Mouse (Mus musculus): Measurements from ENCODE around the gene Gnb3. TPM values are rescaled to one million over a fixed set of nuclear protein-coding genes. Genes with fewer than 3 reads are reported as not detected.

Gnb3 gene
- polyA plus RNA-seq, 1 experiment from 2014 or later, result 0.93 TPM

DNA sequence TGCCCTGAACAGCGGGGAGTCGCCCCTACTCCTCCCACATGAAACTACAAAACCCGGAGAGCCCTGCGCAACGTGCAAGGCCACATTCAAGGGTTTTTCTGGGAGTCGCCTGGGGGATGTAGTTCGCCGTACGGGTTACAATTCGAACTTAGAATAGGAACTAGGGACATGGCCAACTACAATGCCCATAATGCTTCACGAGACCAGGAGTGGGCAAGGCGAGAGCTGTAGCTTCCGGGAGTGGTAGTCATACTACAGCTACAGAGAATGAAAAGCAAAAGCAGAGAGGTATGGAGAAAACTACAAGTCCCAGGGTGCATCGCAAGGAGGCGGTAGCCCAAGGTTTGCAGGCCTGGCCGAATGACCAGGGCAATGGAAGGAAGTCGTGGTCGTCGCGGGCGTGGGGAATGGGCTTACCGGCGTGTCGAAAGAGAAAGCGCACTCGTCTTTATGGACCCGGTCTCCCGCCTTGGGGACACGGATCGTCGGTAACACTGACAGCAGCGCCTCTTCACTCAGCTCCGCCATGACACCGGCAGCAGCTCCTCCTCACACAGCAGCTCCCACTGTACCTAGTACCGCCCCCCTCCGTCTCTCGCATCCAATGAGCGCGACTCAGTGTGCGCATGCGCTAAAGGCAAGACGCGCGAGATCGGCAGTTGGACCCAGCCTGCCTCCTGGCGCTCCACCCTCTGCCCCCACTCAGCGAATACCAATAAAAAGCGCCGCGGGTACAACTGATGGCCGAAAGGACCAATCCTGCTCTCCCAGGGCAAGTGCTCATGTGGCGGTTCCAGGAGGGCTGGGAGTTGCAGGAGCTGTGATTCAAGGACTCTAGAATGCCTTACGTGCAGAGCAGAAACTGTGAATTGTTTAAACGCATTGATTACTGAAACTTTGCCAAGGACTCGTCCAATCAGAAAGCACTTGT, 10.9 kb downstream of the Gnb3 start, which contains the start of the genes Usp5 and Cdca3:
TSS of gene Usp5 (minus strand) at position 617 of the 931 bp plus-strand sequence.
TSS of gene Cdca3 (plus strand) at position 680 of the 931 bp plus-strand sequence.
- peak within 1 kb of the TSS; percentile 87 for H3K4me2 ChIP-seq
- H3K27ac ChIP-seq (replicated peaks), result peak within 1 kb of the TSS; percentile 90
- WGBS, result under 1% methylated on average over 55 of the region's 55 CpGs
- no peaks in the 10 kb centered on the region for H3K27me3 ChIP-seq
- no peaks in the 10 kb centered on the region for H3K9me3 ChIP-seq
- peak within 1 kb of the TSS; percentile 66 for H3K4me3 ChIP-seq
- H3K36me3 ChIP-seq, result peaks cover 37% of the 10 kb centered on the region
- H3K4me1 ChIP-seq (replicated peaks), result peaks cover 26% of the 10 kb centered on the region
- ATAC-seq (ENCODE audit: low read depth), result peak; percentile 96
- H3K9ac ChIP-seq, result peak within 1 kb of the TSS; percentile 75

DNA sequence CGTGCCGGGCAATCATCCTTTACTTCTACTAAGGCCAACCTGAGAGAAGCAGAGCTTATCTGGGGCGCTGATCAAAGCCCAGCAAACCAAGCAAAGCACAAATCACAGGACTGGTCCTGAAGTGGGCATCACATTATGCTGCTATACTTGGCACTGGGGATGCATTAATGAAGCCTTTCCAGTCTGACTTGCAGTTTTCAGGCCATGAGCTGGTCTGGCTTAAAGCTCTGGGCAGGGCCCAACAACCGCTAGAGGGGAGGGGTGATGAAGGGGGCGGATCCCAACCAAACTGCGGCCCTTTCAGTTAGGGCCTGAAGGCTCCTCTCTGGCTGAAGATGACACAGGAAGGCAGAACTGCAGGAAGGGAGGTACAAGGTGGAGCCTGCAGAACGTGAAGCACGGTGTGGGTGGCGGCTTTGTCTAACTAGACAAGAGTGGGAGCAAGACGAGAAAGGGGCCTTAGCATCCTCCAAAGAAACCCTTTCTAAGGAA, 11.9 kb downstream of the Gnb3 start:
- Histone ChIP-seq H3K4me1 (replicated peaks) (peaks cover 26% of the 10 kb centered on the region), H3K9me3 (no peaks in the 10 kb centered on the region), H3K4me3 (peak overlapping the region; percentile 66), H3K27me3 (no peaks in the 10 kb centered on the region), H3K36me3 (peaks cover 45% of the 10 kb centered on the region), H3K9ac (peak overlapping the region; percentile 75), H3K4me2 (peak overlapping the region; percentile 87), H3K27ac (replicated peaks) (peak overlapping the region; percentile 67)
- no peak for ATAC-seq (ENCODE audit: low read depth)
- 25% methylated on average over 10 of the region's 10 CpGs for WGBS

DNA sequence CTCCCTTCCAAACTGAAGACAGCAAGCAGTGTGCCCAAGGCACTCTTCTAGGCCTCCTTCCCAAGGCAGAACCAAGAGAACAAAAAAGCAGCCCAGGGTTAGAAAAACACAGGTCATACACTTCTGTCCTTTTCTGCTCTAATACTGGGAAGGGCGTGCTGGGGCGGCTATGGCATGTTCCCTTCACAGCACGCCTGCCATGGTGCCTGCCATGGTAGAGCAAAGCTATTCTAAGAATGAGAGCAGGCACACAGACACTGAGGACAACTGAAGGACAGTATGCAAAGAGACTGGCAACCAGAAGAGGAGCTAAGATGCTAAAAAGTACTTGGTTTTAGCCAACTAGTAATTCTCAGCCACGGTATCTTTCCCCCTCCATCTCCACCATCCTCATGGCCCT, 18.0 kb downstream of the Gnb3 start:
- Histone ChIP-seq H3K4me2 (no peak overlapping the region), H3K36me3 (peaks cover 94% of the 10 kb centered on the region), H3K27me3 (no peaks in the 10 kb centered on the region), H3K9me3 (no peaks in the 10 kb centered on the region), H3K27ac (replicated peaks) (no peak overlapping the region), H3K9ac (no peak overlapping the region), H3K4me1 (replicated peaks) (no peaks in the 10 kb centered on the region), H3K4me3 (no peak overlapping the region)
- no peak for ATAC-seq (ENCODE audit: low read depth)
- 94% methylated on average over 4 of the region's 4 CpGs for WGBS

DNA sequence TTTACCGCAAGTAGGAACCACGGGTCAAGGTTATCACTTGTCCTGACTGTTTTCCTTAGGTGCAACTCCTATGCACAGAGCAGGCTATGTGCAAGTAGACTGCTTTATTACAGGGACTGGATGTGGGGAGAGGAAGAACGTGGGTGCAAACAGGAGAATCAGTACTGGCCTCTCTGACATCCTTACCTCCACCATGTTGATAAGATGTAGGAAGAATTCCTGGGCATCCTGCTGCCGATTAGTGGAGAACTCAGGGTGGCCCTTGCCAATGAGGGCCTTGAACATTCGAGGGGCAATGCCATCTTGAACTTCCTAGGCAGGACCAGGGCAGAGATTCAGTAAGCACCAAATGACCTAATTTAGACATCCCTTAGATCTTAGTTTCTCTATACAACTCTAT, 19.2 kb downstream of the Gnb3 start:
- H3K27me3 ChIP-seq, result no peaks in the 10 kb centered on the region
- no peak overlapping the region for H3K9ac ChIP-seq
- no peaks in the 10 kb centered on the region for H3K9me3 ChIP-seq
- WGBS, result 97% methylated on average over 5 of the region's 5 CpGs
- H3K4me2 ChIP-seq, result no peak overlapping the region
- ATAC-seq (ENCODE audit: low read depth), result no peak
- no peaks in the 10 kb centered on the region for H3K4me1 ChIP-seq (replicated peaks)
- H3K4me3 ChIP-seq, result no peak overlapping the region
- no peak overlapping the region for H3K27ac ChIP-seq (replicated peaks)
- peaks cover 100% of the 10 kb centered on the region for H3K36me3 ChIP-seq

DNA sequence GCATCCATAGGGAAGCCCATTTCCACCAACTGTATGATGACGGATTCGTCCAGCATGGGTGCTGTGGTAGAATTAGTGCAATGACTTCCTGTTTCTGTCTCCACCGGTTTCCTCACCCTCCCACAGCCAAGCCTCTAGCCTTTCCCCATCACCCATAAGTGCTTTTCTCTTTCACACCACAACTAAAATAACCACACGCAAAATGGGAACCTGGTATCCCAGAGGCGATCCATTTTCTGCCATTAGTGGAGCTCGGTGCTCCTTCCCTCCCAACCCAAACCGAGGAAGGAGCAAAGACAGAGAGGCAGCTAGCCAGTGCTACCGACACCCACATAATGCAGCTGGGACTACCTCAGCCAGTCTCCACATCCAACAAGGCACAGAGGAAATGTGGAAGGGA, 22.1 kb downstream of the Gnb3 start:
- no peak for ATAC-seq (ENCODE audit: low read depth)
- no peaks in the 10 kb centered on the region for H3K27me3 ChIP-seq
- H3K9ac ChIP-seq, result no peak overlapping the region
- peaks cover 82% of the 10 kb centered on the region for H3K36me3 ChIP-seq
- peaks cover 18% of the 10 kb centered on the region for H3K4me1 ChIP-seq (replicated peaks)
- no peak overlapping the region for H3K4me2 ChIP-seq
- no peak overlapping the region for H3K4me3 ChIP-seq
- WGBS, result 93% methylated on average over 8 of the region's 8 CpGs
- H3K9me3 ChIP-seq, result no peaks in the 10 kb centered on the region
- no peak overlapping the region for H3K27ac ChIP-seq (replicated peaks)

DNA sequence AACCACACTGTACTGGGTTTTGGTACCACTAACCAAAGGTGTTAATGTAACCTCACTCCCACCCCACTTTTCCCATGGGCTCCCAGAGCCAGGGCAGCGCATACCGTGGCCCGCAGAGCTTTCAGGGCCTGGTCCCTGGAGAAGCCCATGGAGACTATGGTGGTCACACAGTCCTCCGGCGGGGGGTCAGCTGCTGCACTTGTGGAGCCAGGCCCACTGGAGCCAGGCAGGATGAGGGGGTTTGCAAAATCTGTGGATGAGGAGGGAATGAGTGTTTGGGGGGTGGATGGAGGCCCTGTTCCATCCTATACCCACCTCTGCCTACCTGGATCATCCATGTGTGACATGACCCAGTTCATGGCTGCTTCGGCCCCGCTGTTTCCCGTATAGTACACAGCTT, 22.5 kb downstream of the Gnb3 start:
- Histone ChIP-seq H3K27me3 (no peaks in the 10 kb centered on the region), H3K4me3 (no peak overlapping the region), H3K4me2 (no peak overlapping the region), H3K27ac (replicated peaks) (no peak overlapping the region), H3K9ac (no peak overlapping the region), H3K9me3 (no peaks in the 10 kb centered on the region), H3K4me1 (replicated peaks) (peaks cover 22% of the 10 kb centered on the region), H3K36me3 (peaks cover 77% of the 10 kb centered on the region)
- ATAC-seq (ENCODE audit: low read depth), result no peak
- 95% methylated on average over 8 of the region's 8 CpGs for WGBS

DNA sequence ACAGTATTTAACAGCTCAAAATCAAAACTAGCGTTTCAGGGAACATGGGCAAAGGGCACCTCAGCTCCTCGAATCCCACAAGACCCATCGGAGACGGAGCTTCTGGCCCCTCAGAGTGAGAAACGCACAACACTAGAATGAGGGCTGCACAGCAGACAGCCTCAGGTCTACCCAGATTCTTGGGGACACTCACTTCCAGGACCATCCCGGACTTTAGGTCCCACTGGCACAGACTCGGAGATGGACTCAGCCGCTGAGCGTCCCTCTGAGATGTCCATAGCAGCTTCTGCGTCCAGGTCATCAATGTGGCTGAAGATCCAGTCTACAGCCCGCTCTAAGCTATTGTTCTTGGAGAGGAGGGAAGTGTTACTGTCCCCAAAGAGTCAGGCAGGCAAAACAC, 22.9 kb downstream of the Gnb3 start:
- WGBS, result 96% methylated on average over 11 of the region's 11 CpGs
- Histone ChIP-seq H3K36me3 (peaks cover 76% of the 10 kb centered on the region), H3K9me3 (no peaks in the 10 kb centered on the region)

DNA sequence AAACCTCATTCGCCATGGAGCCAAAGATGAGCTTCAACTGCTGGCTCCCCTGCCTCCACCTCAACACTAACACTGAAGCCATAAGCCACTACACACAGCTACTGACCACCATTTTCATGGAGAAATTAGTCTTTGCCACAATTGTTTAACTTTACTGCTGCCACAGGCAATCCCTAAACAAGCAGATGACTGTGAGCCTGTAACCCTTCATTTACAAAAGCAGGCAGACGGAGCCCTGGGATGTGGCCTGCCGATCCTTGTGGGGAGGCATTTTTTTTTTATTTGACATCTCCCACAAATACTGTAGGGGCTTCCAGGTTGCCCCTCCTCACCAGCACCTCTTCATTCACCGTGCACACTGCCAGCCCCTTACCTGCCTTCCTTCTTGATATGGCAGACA, 23.5 kb downstream of the Gnb3 start:
- Histone ChIP-seq H3K27me3 (no peaks in the 10 kb centered on the region), H3K9me3 (no peaks in the 10 kb centered on the region), H3K27ac (replicated peaks) (no peak overlapping the region), H3K4me2 (no peak overlapping the region), H3K36me3 (peaks cover 76% of the 10 kb centered on the region), H3K4me1 (replicated peaks) (peaks cover 32% of the 10 kb centered on the region), H3K9ac (no peak overlapping the region), H3K4me3 (no peak overlapping the region)
- ATAC-seq (ENCODE audit: low read depth), result no peak
- 91% methylated on average over 4 of the region's 4 CpGs for WGBS

More for the DNA sequence above, 22.9 kb downstream of the Gnb3 start:
- Histone ChIP-seq H3K9ac (no peak overlapping the region), H3K4me2 (no peak overlapping the region), H3K27me3 (no peaks in the 10 kb centered on the region), H3K27ac (replicated peaks) (no peak overlapping the region), H3K4me3 (no peak overlapping the region), H3K4me1 (replicated peaks) (peaks cover 27% of the 10 kb centered on the region)
- ATAC-seq (ENCODE audit: low read depth), result no peak

DNA sequence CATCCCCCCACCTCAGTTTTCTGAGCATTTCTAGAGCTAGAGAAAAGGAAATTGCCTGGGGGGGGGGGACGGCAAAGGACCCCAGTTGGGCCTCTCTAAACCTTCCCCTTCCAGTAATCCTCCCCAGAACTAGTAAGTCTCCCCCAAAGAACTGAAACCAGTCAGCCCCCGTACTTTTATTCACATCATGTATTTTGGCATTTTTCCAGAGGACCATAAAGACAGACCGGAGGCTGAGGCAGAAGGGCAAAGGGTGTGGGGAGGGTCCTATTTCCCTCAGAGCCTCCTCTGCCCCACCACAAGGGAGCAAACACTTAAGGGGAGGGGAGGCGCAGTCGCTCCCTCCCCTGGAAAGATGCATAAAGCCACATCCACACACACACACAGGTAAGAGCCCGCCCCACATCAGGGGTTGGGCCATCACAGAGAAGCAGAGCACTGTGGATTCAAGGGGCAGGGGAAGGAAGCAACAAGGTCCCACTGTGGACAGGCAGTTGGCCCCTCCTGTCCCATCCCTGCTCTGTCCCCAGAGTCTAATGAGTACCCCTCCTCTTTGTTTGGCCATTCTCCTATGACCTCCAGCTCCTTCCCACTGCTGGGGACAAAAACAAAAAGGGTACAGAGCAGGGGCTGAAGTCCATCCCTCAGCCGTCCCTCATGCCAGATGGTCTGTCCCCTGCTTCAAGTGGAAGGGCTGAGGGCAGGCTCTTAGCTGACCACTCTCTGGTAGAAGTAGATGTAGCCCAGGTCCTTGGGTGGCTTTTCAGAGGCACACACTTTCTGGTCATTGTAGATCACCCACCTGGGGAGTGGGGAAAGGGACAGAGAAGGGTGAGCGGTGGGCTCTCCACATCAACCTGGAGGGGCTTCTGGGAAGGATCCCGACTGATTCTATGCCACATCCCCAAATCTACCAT, 25.0 kb downstream of the Gnb3 start:
- no peaks in the 10 kb centered on the region for H3K27me3 ChIP-seq
- H3K9me3 ChIP-seq, result no peaks in the 10 kb centered on the region
- 65% methylated on average over 9 of the region's 9 CpGs for WGBS
- ATAC-seq (ENCODE audit: low read depth), result no peak; the same call in 1 of the 2 replicates
- H3K4me2 ChIP-seq, result peak overlapping the region; percentile 81
- peaks cover 74% of the 10 kb centered on the region for H3K36me3 ChIP-seq
- 0 out of 2 replicates have a peak overlapping the region, but pooled peaks have one; percentile 17 for H3K9ac ChIP-seq
- peaks cover 34% of the 10 kb centered on the region for H3K4me1 ChIP-seq (replicated peaks)
- H3K27ac ChIP-seq (replicated peaks), result no peak overlapping the region; the same call in 1 of the 2 replicates
- no peak overlapping the region for H3K4me3 ChIP-seq

DNA sequence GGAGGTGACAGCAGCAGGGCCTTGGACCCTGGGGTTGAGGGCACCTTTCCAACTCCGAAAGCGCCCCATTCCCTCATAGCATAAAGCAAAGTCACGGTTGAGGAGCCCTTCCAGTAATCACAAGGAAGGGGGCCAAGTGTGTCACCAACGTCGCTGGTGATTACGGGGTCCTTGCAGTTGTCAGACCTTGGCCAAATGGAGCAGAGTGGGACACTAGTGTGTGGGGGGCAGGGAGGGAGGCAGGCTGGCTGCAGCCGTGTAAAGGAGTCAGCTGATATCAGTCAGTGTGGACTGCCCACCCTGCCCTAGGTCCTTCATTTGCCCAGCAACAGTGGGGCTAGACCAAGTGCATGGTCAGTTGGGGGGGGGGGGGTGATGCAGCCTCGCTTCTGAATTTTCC, 25.6 kb downstream of the Gnb3 start:
- H3K4me2 ChIP-seq, result peak overlapping the region; percentile 81
- 50% methylated on average over 8 of the region's 8 CpGs for WGBS
- peaks cover 41% of the 10 kb centered on the region for H3K4me1 ChIP-seq (replicated peaks)
- no peaks in the 10 kb centered on the region for H3K9me3 ChIP-seq
- no peaks in the 10 kb centered on the region for H3K27me3 ChIP-seq
- H3K27ac ChIP-seq (replicated peaks), result peak overlapping the region; percentile 86
- peak overlapping the region; percentile 58 for H3K4me3 ChIP-seq
- peak; percentile 42 for ATAC-seq (ENCODE audit: low read depth)
- H3K36me3 ChIP-seq, result peaks cover 67% of the 10 kb centered on the region
- peak overlapping the region; percentile 85 for H3K9ac ChIP-seq

DNA sequence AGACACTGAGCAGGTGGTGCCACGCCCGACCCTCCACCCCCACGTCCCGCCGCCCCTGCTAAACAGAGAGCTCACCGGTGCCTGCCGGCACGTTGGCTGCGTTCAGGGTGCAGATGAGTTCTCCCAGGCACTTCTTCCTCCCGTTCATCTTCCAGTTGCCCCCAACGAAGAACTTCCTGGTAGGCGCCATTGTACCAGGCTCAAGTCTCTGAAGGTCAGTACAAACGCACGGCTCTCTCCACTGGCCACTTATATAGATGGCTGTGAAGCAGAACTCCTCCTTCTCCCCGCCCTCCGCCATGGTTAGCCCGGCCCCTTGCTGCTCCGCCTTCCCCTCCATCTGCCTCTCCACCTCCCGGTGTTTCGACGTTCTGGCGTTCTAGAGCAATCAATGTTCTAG, 26.1 kb downstream of the Gnb3 start, which contains the start of gene Tpi1:
TSS of gene Tpi1 (minus strand) at position 364 of the 400 bp plus-strand sequence.
- peak; percentile 87 for ATAC-seq (ENCODE audit: low read depth)
- Histone ChIP-seq H3K36me3 (peaks cover 62% of the 10 kb centered on the region), H3K9me3 (no peaks in the 10 kb centered on the region), H3K4me2 (peak within 1 kb of the TSS; percentile 81), H3K4me3 (peak within 1 kb of the TSS; percentile 58), H3K9ac (peak within 1 kb of the TSS; percentile 85), H3K4me1 (replicated peaks) (peaks cover 46% of the 10 kb centered on the region), H3K27ac (replicated peaks) (peak within 1 kb of the TSS; percentile 86), H3K27me3 (no peaks in the 10 kb centered on the region)
- WGBS, result 0% methylated on average over 22 of the region's 22 CpGs

Data from neural tube, embryonic 13.5 days (tissue).